Mouse (Mus musculus): ENCODE measurements around the gene Mga. TPM values are rescaled to one million over a fixed set of nuclear protein-coding genes. Genes with fewer than 3 reads are reported as not detected.

Mga gene
- total and polyA plus RNA-seq, 3 experiments: 21.8 to 37.5 (median 30.1) TPM

DNA sequence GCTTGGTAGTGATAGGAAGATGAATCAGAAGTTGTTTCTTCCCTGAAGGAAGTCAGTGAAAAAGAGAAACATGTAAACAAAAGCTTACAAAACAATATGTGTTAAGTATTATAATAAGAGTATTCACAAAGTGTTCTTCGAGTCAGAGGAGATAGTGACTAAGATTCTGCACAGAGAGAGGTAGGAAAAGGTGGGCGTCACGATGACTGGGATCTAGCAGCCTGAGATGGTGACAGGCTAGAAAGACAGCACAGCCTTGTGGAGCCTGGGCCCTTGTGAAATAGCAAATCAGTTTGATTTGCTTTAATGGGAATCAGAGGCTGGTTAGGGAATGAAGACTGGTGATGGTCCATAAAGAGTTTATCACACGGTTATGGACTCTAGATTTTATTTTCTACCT lies 43.2 kb upstream of the Mga start:
- Histone ChIP-seq H3K27ac (ENCODE audit: insufficient read depth, low read depth) (no peak overlapping the region), H3K27me3 (replicated peaks) (no peaks in the 10 kb centered on the region), H3K4me3 (replicated peaks in 1 of 3; ENCODE audit: low read depth in 2 of 3, low read length in 2 of 3, poor library complexity in 1 of 3) (no peak overlapping the region), H3K9ac (ENCODE audit: insufficient read depth, low read depth) (no peak overlapping the region), H3K9me3 (replicated peaks; ENCODE audit: low read length) (no peaks in the 10 kb centered on the region), H3K36me3 (replicated peaks in 1 of 2; ENCODE audit: control insufficient read depth in 1 of 2, insufficient read depth in 1 of 2, low read length in 1 of 2) (no peaks in the 10 kb centered on the region), H3K4me2 (ENCODE audit: insufficient read depth, low read depth, poor library complexity, severe bottlenecking) (no peak overlapping the region), H3K4me1 (ENCODE audit: control insufficient read depth in 1 of 2, insufficient read depth in 2 of 2) (peaks cover 0 to 3% of the 10 kb centered on the region in 2 experiments; a peak in 2 of 4 replicates), H3K79me2 (replicated peaks; ENCODE audit: control insufficient read depth, extremely low read depth, insufficient read depth, poor library complexity, severe bottlenecking) (no peaks in the 10 kb centered on the region)
- TF ChIP-seq GABPA (IDR thresholded peaks at IDR 0.05; ENCODE audit: insufficient replicate concordance, low read depth, low read length): no peak
- TF ChIP-seq JUND (conservative IDR thresholded peaks at IDR 0.05; ENCODE audit: low read depth, low read length): no peak
- no peak for TF ChIP-seq MYC (IDR thresholded peaks at IDR 0.05; ENCODE audit: low read depth, low read length)
- no peak for TF ChIP-seq MEF2A (IDR thresholded peaks at IDR 0.05; ENCODE audit: borderline replicate concordance, low read depth, low read length)
- no peak for TF ChIP-seq CTCF (conservative IDR thresholded peaks at IDR 0.05 in 1 of 2, IDR thresholded peaks at IDR 0.05 in 1 of 2; ENCODE audit: low read depth in 2 of 2, low read length in 2 of 2)
- TF ChIP-seq CHD1 (IDR thresholded peaks at IDR 0.05; ENCODE audit: low read depth, low read length): no peak
- no peak for TF ChIP-seq POLR2A (IDR thresholded peaks at IDR 0.05; ENCODE audit: low read depth, low read length)
- TF ChIP-seq RAD21 (IDR thresholded peaks at IDR 0.05; ENCODE audit: low read depth, low read length): no peak
- TF ChIP-seq BHLHE40 (IDR thresholded peaks at IDR 0.05; ENCODE audit: low read depth, low read length): no peak
- no peak for TF ChIP-seq SIN3A (IDR thresholded peaks at IDR 0.05; ENCODE audit: low read length)
- no peak for TF ChIP-seq POLR2AphosphoS2 (IDR thresholded peaks at IDR 0.05; ENCODE audit: low read depth, low read length)
- no peak for TF ChIP-seq TBP (conservative IDR thresholded peaks at IDR 0.05; ENCODE audit: low read depth, low read length)
- TF ChIP-seq MAZ (IDR thresholded peaks at IDR 0.05; ENCODE audit: low read depth, low read length): no peak
- TF ChIP-seq ETS1 (conservative IDR thresholded peaks at IDR 0.05; ENCODE audit: low read depth, low read length): no peak
- no peak for TF ChIP-seq CHD2 (IDR thresholded peaks at IDR 0.05; ENCODE audit: low read length)
- no peak for TF ChIP-seq NELFE (IDR thresholded peaks at IDR 0.05; ENCODE audit: low read depth, low read length)
- TF ChIP-seq E2F4 (IDR thresholded peaks at IDR 0.05; ENCODE audit: insufficient replicate concordance, low read depth, low read length): no peak
- no peak for TF ChIP-seq HCFC1 (IDR thresholded peaks at IDR 0.05; ENCODE audit: low read depth, low read length)
- TF ChIP-seq UBTF (IDR thresholded peaks at IDR 0.05; ENCODE audit: low read depth, low read length): no peak
- no peak for TF ChIP-seq KAT2A (IDR thresholded peaks at IDR 0.05; ENCODE audit: insufficient replicate concordance, low read length)
- dilution Hi-C loops (cut with MboI; ENCODE audit: extremely low pct_ligation_motif_present, extremely low pct_unique_long_range_greater_than_20kb, low sequenced_read_pairs) (no loop called here), in situ Hi-C loops (cut with MboI; ENCODE audit: low pct_ligation_motif_present, low pct_unique_long_range_greater_than_20kb, low sequenced_read_pairs) (no loop called here)
- DNase-seq (ENCODE audit: extremely low read depth): no peak

DNA sequence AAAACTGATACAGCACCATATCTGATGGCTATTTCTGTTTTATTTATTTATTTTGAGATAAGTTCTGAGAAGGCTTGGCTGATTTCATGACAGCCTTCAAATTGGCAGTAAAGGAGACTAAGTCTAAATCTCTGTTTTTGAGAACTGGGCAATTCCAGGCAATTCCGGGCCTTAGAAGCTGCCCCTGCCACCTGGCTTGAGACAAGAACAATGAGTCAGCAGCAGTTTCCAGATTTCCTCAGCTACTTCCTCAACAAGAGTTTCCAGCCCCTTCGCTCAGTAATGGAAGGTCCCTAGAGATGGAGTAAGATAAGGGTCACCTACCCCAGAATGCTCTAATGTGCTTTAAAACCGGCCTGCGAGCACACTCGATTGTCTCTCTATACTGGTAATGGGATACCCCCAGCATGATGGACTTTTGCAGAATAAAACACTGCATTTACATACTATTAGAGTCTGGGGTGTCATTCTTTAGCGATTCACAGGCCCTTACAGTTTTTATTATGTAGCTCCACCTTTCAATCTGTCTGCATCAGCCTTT lies 41.6 kb upstream of the Mga start:
- DNase-seq (ENCODE audit: extremely low read depth): no peak

More for the DNA sequence above, 41.6 kb upstream of the Mga start:
- Histone ChIP-seq H3K4me2 (ENCODE audit: insufficient read depth, low read depth, poor library complexity, severe bottlenecking) (no peak overlapping the region), H3K4me3 (replicated peaks in 1 of 3; ENCODE audit: low read depth in 2 of 3, low read length in 2 of 3, poor library complexity in 1 of 3) (no peak overlapping the region), H3K4me1 (ENCODE audit: control insufficient read depth in 1 of 2, insufficient read depth in 2 of 2) (peaks cover 0 to 3% of the 10 kb centered on the region in 2 experiments; a peak in 2 of 4 replicates), H3K27me3 (replicated peaks) (no peaks in the 10 kb centered on the region), H3K27ac (ENCODE audit: insufficient read depth, low read depth) (no peak overlapping the region), H3K79me2 (replicated peaks; ENCODE audit: control insufficient read depth, extremely low read depth, insufficient read depth, poor library complexity, severe bottlenecking) (no peaks in the 10 kb centered on the region), H3K9ac (ENCODE audit: insufficient read depth, low read depth) (no peak overlapping the region), H3K9me3 (replicated peaks; ENCODE audit: low read length) (no peaks in the 10 kb centered on the region), H3K36me3 (replicated peaks in 1 of 2; ENCODE audit: control insufficient read depth in 1 of 2, insufficient read depth in 1 of 2, low read length in 1 of 2) (no peaks in the 10 kb centered on the region)
- TF ChIP-seq NELFE (IDR thresholded peaks at IDR 0.05; ENCODE audit: low read depth, low read length): no peak
- no peak for TF ChIP-seq ZC3H11A (IDR thresholded peaks at IDR 0.05; ENCODE audit: low read depth, low read length)
- no peak for TF ChIP-seq GABPA (IDR thresholded peaks at IDR 0.05; ENCODE audit: insufficient replicate concordance, low read depth, low read length)
- TF ChIP-seq USF2 (conservative IDR thresholded peaks at IDR 0.05; ENCODE audit: low read depth, low read length): no peak
- TF ChIP-seq MAX (IDR thresholded peaks at IDR 0.05; ENCODE audit: low read length): no peak
- no peak for TF ChIP-seq IRF4 (IDR thresholded peaks at IDR 0.05; ENCODE audit: low read depth, low read length)
- TF ChIP-seq MAZ (IDR thresholded peaks at IDR 0.05; ENCODE audit: low read depth, low read length): no peak
- TF ChIP-seq SIN3A (IDR thresholded peaks at IDR 0.05; ENCODE audit: low read length): no peak
- TF ChIP-seq EP300 (IDR thresholded peaks at IDR 0.05; ENCODE audit: low read length): no peak
- no peak for TF ChIP-seq BHLHE40 (IDR thresholded peaks at IDR 0.05; ENCODE audit: low read depth, low read length)
- TF ChIP-seq UBTF (IDR thresholded peaks at IDR 0.05; ENCODE audit: low read depth, low read length): no peak
- no peak for TF ChIP-seq NRF1 (IDR thresholded peaks at IDR 0.05; ENCODE audit: low read depth, low read length)
- no peak for TF ChIP-seq RAD21 (IDR thresholded peaks at IDR 0.05; ENCODE audit: low read depth, low read length)
- TF ChIP-seq HCFC1 (IDR thresholded peaks at IDR 0.05; ENCODE audit: low read depth, low read length): no peak
- dilution Hi-C loops (cut with MboI; ENCODE audit: extremely low pct_ligation_motif_present, extremely low pct_unique_long_range_greater_than_20kb, low sequenced_read_pairs): no loop called here
- in situ Hi-C loops (cut with MboI; ENCODE audit: low pct_ligation_motif_present, low pct_unique_long_range_greater_than_20kb, low sequenced_read_pairs): no loop called here
